Mouse (Mus musculus): ENCODE results near the gene Ccdc103.

The Ccdc103 gene

DNA sequence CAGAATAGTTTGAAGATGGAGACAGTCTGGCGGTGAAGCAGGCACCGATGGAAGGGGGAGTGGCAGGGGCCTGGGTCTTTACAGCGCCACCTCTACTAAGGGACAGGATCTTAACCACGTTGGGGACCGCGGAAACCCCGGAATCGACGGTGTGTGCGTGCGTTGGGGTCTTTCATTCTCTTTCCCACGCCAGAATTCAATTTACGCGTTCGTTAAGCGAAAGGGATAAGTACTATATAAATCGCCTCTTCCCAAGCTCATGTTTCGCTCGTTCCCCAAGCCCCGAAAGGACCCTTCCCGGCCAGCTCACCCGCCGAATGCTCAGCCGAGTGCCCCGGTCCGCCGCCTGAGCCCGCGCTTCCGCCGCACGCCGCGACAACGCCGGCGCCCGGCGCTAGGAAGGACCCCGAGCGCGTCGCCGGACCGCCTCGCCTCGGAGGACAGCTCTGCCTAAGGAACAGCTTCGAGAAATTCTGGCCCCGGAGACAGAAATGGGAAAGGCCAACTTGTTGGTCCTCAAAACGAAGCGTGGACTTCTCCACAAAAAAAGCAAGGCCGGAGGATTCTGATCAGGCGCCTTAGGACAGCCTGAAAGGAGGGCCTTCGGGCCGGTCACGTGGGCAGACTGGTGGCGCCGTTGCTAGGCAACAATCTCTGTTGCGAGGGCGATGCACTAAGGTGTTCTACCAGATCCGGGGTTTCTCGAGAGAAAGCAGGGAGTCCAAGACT is at the start of gene Ccdc103, which contains the start of gene Eftud2:
Ccdc103 (plus strand) TSS at position 620 of the 729 bp plus-strand sequence.
Eftud2 (minus strand) TSS at position 401 of the 729 bp plus-strand sequence.
- DNase-seq (ENCODE audit: low spot score), result peak; percentile 91

DNA sequence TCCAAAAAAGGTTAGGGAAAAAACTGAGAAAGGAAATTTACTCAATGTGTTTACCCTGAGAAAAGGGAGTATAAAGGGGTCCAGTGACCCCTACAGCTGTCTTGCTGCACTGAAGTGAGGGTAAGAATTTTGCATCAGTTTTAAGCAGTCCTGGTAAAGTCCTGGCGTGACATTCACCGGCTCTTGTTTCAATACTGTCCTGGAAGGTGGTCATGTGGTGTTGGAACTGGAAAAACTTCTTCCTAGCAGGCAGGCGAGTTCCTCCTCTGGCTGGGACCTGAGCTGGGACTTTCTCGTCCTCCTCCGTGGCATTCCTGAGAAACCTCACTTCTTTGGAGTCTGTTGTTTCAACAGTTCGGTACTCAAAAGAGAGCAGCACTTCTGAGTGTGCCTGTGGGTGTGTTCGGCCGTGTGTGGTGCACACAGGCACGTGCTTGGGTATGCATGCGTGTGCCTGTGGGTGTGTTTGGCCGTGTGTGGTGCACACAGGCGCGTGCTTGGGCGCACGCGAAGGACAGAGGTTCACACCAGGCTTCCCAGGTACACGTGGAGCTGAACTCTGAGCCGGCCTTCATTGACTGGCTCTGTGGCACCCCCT is 48.2 kb upstream of the Ccdc103 start:
- no peak for DNase-seq (ENCODE audit: low spot score)

DNA sequence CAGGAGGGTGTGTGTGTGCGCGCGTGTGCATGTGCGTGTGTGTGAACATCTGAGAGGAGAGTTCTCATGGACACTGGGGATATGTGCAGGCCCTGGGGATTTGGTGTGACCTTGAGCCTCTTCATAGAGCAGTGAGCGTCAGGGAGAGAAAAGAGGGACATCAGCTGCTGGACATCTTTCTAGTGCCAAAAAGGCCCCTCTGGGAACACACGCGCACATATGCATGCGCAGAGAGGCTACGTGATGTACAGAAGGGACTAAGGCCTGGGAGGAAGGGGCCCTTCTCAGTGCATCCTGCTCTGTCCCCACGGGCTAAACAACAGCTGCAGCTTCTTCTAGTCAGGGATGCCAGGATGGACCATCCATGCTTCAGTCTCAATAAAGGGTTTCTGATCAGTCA is 46.8 kb upstream of the Ccdc103 start:
- no peak for DNase-seq (ENCODE audit: low spot score)

DNA sequence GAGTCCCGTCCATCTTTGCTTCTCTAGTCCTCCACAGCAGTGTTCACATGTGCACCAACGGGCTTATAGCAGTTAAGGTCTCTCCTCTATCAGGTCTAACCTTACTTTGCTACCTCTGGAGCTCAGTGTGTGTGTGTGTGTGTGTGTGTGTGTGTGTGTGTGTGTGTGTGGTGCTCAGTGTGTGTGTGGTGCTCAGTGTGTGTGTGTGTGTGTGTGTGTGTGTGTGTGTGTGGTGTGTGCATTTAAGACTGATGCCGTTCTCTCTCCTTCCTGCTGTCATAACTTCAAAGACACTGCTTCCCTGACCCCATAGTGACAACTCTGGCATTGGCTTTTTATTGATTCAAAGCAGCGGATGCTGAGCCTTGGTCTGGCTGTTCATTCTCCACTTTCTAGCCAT is 45.5 kb upstream of the Ccdc103 start, which contains the start of gene Higd1b:
Higd1b (plus strand) TSS at position 301 of the 400 bp plus-strand sequence.
- DNase-seq (ENCODE audit: low spot score), result no peak

DNA sequence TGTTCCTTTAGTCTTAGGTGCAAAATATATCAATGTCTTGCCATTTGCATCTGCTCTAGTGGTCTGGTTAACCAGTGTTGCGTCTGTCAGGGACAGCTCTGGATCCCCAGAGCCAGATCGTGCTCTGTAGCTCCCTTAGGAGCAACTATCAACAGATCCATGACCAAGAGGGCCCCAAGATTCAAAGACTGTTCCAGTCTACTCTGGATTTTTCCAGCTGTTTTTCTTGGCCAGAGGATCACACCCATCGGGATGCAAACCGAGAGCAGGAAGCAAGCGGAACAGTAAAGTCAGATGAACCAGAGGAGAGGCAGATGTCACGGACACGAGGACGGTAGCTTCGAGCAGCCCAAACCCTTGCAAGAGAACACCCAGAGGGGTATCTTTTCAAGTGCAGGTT is 44.9 kb upstream of the Ccdc103 start:
- no peak for DNase-seq (ENCODE audit: low spot score)

DNA sequence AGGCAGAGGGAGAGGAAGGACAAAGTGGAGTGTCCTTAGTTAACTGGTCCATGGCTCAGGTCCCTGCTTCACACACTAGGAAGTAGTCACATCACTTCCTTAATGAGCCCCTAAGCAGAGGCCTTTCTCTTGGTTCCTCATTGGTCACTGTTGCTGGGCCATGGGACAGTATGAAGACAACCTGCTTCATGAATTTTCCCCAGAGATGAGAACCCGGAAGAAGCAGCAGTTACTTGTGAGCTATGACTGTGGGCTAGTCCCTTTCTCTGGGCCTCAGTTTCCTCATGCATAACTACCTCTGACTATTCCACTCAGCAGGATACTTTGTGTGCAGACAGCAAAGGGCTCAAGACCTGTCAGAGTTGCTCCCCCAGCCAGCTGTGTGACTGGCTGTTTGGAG is 43.6 kb upstream of the Ccdc103 start:
- no peak for DNase-seq (ENCODE audit: low spot score)

DNA sequence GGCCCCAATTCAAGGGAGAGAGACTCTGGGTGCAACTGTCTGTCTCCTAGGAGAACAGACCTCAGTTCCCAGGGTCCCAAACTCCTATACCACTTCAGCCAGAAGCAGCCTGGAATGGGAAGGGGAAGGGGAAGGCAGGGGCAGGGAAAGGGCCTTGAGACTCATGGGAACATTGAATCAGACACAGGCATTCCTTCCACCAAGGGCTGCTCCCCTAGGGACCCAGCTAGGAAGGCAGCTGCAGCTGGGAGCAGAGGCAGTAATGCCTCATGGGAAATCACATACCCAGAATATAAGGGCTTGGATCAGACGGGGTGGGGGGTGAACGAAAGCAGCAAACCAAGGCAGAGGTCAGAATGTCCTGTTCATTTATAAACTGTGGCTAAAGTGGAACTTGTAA is 42.9 kb upstream of the Ccdc103 start:
- DNase-seq (ENCODE audit: low spot score), result no peak

DNA sequence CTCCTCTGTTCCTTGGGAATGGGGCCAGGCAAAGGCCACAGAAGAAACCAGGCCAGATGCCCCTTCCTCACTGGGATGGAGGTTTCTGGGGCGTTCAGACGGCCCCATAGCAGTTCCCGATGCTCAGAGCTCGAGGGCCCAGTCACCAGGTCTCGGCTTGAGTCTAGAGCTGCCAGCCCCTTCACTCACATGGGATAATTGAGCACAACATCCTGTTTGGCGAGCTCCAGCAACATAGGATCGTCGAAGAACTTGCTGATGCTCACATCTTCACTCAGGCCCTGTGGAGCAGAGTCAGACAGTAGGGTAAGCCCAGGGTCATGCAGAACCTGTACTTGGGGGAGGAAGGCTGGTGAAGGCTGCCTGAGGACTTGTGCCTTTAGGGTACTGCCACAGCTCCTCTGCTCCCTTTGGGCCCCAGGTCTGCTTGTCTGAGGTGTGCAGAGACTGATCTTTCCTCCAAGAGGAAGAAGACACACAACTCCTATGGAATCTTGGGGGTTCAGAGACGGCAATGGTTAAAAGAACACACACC is 42.3 kb upstream of the Ccdc103 start:
- DNase-seq (ENCODE audit: low spot score), result no peak

DNA sequence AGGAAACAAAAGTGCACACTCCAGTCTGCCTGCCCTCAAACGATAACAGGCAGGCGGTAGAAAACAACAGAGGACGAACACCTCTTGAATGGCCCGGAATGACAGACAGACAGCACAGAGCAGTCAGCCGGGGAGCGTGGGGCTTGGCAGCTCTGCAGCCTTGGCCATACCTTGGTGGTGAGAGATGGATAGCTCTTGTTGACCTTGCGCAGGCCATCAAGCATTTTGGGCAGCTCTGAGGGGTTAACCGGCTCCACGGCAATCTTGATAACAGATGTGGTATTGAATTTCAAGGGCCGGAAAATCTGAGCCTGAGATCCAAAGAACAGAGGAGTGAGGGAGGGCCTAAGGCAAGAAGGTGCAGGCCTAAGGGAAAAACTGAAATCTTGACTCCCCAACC is 35.1 kb upstream of the Ccdc103 start:
- no peak for DNase-seq (ENCODE audit: low spot score)

DNA sequence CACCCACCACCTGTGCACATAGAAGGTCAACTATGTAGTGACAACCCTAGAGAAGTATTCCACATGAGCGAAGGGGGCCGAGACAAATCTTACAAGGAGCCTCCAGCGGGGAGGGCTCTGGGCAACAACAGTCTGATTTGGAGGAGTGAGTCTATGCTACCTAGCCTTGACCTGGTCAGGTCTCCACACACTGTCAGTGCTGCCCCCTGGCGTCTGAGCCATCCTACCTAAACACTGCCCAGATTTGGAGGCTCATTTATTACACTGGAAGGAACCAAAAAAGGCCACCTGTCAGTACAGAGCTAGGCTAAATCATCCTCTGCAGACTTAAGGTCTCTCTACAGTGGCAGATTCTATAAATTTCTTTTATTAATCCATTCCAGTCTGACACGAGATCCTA is 29.1 kb upstream of the Ccdc103 start:
- peak; percentile 12 for DNase-seq (ENCODE audit: low spot score)

DNA sequence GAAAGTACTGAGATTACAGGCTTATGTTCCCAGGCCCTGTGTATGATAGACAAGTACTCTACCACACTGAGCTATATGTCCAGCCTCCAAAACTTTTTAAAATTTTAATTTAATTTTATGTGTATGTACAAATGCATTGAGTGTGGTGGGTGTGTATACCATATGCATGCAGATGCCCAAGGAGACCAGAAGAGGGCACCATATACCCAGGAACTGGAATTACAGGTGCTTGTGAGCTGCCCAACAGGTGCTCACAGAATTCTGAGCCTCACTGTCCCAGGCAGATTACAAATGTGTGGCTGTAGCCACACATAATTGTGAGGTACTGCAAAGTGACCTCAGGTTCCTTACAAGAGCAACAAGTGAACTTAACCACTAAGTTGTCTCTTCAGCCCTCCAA is 27.2 kb upstream of the Ccdc103 start:
- DNase-seq (ENCODE audit: low spot score), result no peak

DNA sequence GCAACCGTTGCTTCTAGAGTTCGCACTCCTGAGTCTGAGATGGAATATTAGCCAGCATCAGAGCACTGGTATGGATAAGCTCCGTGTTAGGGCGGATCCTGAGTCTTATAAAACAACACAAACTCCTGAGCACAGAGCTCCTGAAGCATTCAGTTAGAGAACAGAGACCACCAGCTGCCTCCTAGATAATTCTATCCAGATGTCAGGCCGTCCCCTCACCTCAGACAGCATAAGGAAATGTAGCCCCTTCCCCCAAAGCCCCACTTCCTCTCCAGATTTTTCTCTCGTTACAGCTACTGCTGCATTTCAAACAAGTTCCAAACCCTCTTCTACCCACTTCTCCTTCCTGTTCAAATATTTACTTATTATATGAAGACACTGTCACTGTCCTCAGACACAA is 25.1 kb upstream of the Ccdc103 start:
- DNase-seq (ENCODE audit: low spot score), result no peak

DNA sequence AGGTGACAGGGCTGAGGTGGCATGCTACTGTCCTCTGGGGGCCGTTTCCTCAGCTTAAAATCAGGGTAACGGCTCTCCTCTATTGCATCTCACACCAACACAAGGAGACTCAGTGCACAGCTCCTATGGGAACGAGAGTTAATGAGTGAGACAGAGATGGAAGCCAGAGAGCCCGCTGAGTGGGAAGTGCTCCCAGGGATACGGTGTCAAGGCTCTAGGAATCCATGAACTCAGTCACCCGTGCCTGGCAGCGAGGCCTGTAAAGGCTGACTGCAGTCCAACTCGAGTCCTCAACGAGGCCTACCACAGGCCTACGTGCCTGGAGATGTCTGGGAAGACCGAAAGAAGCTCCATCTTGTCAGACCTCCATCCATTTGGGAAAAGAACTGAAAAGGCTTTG is 22.1 kb upstream of the Ccdc103 start:
- DNase-seq (ENCODE audit: low spot score), result no peak

DNA sequence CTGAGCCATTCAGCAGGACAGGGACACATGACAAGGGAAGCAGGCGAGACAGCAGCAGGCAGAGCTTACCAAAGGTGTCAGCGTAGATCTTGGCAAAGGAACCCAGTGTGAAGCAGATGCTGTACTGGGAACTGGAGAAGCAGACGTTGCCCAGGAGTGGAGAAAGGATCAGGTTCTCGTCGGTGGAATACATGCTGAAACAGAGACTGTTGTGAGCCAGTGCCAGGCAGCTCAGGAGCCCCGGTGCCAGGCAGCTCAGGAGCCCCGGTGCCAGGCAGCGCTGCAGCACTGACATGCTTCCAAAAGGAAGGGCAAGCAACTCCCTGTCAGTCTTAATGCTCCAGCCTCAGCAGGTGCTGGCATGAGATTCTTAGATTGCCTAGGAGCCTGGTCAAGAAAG is 21.1 kb upstream of the Ccdc103 start:
- DNase-seq (ENCODE audit: low spot score), result no peak

DNA sequence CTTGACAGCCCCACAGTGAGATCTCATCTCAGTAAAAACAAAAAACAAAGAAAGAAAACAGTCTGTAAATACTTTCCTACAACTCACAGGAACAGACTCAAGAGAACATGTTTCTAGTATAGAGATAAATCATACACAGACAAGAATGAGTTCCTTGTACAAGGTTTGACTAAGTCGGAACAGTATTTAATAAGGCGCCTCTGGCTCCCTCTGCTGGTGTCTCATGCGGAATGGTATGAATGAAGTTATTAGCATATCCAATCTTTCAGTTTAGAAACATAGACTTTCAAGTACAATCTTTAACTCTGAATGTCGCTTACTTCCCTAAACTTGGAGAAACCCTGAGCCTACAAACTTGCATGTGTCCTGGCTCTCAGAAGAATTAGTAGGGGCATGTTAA is 16.7 kb upstream of the Ccdc103 start:
- DNase-seq (ENCODE audit: low spot score), result peak; percentile 13

DNA sequence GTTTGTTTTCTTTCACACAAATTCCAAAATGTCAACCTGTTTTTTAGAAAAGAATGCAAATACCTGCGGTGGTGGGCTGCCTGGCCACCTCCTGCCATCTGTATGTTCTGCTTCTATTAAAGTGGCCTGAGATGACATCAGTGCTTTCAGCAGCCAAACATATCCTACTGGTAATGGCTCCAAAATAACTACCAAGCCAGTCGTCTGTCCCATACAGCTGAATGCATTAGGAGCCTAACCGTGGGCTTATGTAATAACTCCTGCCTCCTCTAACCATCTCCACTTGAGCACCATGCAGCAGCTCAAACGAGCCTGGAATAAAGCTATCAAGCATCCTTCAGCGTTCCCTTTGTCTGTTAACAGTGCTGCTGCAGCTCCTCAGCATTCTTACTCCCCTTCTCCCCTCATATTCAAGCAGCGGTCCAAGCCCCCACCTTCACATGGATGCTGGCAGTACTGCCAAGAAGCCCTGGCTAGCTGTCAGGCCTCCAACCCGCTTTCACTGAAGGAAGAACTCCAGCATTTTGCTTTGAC is 6.1 kb upstream of the Ccdc103 start:
- DNase-seq (ENCODE audit: low spot score), result no peak

DNA sequence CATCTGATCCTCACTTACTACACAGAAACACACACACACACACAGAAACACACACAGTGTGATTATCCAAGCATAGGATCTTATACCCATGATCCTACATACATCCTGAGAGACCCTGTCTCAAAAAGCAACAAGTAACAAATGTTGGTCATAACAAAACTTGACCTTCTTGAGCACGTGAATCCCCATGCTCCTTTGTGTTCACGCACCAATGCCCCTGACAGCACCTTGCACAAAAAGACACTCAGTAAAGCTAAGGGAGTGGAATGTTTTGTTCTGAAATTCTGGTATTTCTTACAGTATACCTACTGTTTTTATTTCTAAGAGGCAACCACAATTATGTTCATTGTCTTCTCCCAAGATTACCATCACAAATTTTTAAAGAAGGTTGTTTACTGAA is 1.4 kb upstream of the Ccdc103 start:
- DNase-seq (ENCODE audit: low spot score), result no peak

DNA sequence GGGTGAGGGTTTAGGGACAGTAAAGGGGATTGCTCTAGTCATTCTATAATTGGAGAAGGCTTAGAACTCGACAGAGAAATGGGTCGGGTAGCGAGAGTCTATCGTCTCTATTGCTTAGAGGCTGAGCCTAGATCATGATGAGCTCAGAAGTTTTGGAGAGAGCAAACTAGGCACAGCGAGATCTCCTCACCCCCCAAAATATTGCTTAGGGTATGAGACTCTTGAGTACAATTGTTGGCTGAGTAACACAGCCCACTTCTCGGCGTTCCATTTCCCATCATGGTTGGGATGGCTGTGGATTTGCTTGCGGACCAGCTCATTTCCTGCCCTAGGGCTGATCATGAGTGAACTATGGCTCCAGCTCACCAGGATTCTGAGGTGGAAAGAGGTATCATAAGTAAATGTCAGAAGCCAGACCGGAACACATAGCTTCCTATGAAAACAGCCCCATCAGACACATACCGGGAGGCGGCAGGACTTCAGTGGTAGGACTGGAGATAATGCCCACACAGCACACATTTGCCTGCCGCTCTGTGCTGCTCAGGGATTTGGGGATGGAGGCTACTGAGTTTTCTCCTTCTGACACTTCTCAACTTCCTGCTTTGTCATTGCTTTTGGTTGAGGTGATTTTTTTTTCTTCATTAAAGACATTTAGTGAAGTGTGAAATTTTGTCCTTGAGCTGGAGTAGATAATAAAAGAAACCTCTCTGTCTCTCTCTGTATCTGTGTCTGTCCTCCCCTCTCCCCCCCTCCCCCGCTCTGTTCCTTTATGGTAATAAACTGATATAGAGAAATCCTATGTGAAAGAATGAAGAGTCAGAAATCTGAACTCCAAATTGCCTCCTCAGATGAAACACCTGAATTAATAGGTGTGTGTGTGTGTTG is 552 bp downstream of the Ccdc103 start:
- no peak for DNase-seq (ENCODE audit: low spot score)

DNA sequence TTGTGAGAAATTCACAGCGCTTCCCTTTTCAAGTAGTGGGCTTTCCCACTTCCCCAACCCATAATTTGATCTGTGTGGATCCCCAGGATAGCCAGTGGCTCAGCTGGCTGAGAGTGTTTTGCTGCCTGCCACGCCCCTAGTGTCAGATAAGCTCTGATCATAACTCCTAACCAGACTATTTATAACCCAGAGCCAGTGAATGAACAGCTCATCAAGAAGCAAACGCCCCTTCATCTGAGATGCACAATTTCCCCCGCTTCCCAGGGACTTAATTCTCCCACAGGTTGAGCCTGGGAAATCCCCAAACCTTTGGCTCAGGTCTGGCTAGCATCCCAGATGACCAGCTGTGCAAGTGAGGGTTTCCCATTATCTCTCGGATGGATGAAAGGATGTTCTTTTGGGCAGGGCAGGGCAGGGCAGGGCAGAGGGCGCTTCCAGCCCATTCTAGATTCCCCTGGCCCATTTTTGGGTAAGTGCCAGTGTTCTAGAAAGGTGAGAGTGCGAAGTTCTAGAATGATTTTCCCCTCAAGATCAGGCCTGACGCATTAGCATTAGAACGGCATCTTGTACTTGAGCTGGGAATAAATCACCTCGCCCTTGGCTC is 3.7 kb downstream of the Ccdc103 start, which contains the start of gene Fam187a:
Fam187a (plus strand) TSS at position 554 of the 604 bp plus-strand sequence.
- no peak for DNase-seq (ENCODE audit: low spot score)

DNA sequence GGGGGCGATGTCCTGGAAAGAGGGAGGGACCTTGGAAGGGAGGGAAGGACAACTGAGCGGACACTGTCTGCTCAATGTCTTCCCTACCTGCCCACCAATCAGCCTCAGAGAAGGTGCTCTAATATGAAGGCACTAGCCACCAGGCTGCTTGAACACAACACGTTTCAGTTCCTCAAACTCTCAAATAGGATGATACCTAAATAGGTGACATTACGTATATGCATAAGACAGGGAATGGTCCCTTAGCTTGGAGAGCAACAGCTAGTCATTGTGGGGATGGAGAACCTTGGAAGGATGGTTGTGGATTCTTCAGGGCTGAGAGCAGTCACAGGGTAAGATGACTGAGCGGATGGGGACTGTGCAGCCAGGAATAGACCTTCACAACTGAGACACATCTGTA is 6.4 kb downstream of the Ccdc103 start:
- no peak for DNase-seq (ENCODE audit: low spot score)

DNA sequence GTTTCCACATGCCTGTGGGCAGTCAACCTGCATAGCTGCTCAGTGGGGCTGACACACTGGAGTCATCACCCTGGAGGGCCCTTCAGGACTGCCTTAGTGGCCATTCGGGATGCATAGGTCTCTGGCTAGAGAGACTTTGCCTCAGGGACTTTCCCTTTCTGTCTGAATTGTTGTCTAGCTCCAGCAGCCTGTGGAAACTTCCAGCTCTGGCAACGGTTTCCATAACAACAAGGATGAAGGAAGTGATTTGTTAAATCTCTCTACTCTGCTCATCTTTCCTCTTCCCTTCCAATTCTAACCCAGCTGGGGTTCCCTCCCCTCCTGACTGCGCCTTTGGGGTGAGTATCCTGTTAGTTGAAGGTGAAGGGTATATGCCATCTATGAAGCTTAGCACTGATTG is 7.1 kb downstream of the Ccdc103 start:
- DNase-seq (ENCODE audit: low spot score), result no peak

DNA sequence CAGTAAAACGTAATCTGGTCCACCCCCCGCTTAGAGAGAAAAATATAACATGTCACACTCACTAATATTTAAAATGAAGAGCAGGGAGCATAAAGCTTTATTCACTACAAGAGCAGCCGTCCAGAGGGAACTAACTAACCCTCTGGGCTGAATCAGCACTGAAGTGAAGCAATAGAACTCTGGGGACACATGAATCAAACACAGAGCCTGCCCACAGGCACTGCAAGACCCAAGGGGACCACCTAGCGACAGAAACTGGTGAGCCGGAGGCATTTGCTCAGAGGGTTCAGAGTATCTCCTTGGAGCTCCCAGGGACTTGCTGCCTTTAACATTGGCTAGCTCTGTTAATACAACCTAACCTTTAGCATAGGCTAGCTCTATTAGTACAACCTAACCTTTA is 9.1 kb downstream of the Ccdc103 start:
- DNase-seq (ENCODE audit: low spot score), result no peak

All from yolk sac, embryonic 10.5 days (tissue).